ENCODE assay signal across 8 mouse cellular contexts in the genomic region with DNA sequence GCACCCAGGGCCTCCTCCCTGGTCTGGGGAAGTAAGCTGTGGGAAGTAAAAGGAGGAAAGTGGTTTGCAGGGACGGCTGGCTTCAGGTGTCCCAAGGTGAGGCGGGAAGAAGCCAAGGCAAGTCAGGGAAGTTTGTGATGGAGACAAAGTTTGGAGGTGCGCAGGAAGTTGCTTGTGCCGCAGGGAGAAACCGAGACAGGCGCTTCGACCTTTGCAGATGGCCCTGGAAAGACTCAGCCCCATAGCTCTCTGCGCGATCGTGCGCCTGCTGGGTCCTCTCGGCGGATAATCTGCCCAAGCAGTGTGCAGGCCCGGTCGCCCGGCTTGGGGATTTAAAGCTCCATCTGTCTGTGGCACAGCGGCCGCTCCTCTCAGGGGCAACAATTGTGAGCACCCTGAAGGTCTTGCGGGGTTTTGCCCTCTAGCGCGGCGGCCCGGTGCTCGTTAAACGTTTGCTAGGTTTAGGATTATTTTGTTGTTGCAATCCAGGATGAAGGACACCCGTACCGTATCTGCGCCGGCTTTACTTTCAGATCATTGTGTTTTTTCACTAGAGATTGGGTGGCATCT.
A peak's percentile ranks its signal among the peaks of the same experiment; 100 is the strongest.
DNase-seq lines count a peak whose midpoint lies in the region; ATAC-seq and TF ChIP-seq lines count a peak whose summit lies in the region.

No protein-coding gene starts in this region.

- peaks cover 7% of the 10 kb centered on the region; the same call in 1 of the 2 replicates for H3K27me3 ChIP-seq in thymus, adult 2 months (ENCODE audit: control insufficient read depth, insufficient read depth, low read length)
- H3K27me3 ChIP-seq in heart, embryonic 16.5 days (ENCODE audit: control insufficient read depth, insufficient read depth, low read length), result peaks cover 12% of the 10 kb centered on the region
- H3K27me3 ChIP-seq in stomach, postnatal 0 days (ENCODE audit: control insufficient read depth, insufficient read depth, low read length), result 0 out of 2 replicates have a peak, but pooled peaks cover 3% of the 10 kb centered on the region

- 4% methylated on average over 29 of the region's 29 CpGs for WGBS in thymus, adult 2 months
- 3% methylated on average over 29 of the region's 29 CpGs for WGBS in heart, embryonic 16.5 days
- 10% methylated on average over 29 of the region's 29 CpGs for WGBS in stomach, postnatal 0 days

- H3K27ac ChIP-seq in thymus, adult 2 months (ENCODE audit: control insufficient read depth, insufficient read depth, low read length), result no peak overlapping the region
- H3K27ac ChIP-seq in heart, embryonic 16.5 days (ENCODE audit: low read length), result no peak overlapping the region
- no peak overlapping the region for H3K27ac ChIP-seq in stomach, postnatal 0 days (replicated peaks)

- no peak for TF ChIP-seq CTCF in thymus, adult 2 months (IDR thresholded peaks at IDR 0.05; ENCODE audit: borderline replicate concordance, control insufficient read depth, extremely low read depth, insufficient read depth, low read length, poor library complexity)
- no peak for TF ChIP-seq CTCF in stomach, postnatal 0 days (IDR thresholded peaks at IDR 0.05; ENCODE audit: low read depth)

- no peak for TF ChIP-seq POLR2A in thymus, adult 2 months (IDR thresholded peaks at IDR 0.05; ENCODE audit: control insufficient read depth, extremely low read depth, insufficient read depth, low read length, poor library complexity)

- TF ChIP-seq EP300 in stomach, postnatal 0 days (optimal IDR thresholded peaks at IDR 0.05), result no peak

- no peak for ATAC-seq in heart, embryonic 16.5 days (replicated peaks; ENCODE audit: extremely low read depth, insufficient read depth, low FRiP score)
- 0 out of 2 replicates have a peak, but pooled peaks have one; percentile 12 for ATAC-seq in megakaryocyte progenitor cell, adult 5-6 weeks (replicated peaks; ENCODE audit: poor library complexity)
- no peak for ATAC-seq in stomach, postnatal 0 days (ENCODE audit: low FRiP score, low TSS enrichment)

- no peaks in the 10 kb centered on the region for H3K9me3 ChIP-seq in heart, embryonic 16.5 days (replicated peaks; ENCODE audit: control insufficient read depth, low read length)
- H3K9me3 ChIP-seq in stomach, postnatal 0 days (ENCODE audit: control insufficient read depth, low read length), result no peaks in the 10 kb centered on the region

- H3K4me2 ChIP-seq in heart, embryonic 16.5 days (ENCODE audit: low read depth, low read length), result peak overlapping the region; percentile 72
- peak overlapping the region; percentile 99 for H3K4me2 ChIP-seq in stomach, postnatal 0 days (replicated peaks; ENCODE audit: low read depth)

- no peak for DNase-seq in thymus, adult 2 months
- DNase-seq in thymus, postnatal 0 days (ENCODE audit: low spot score), result no peak
- DNase-seq in embryo, embryonic 10 days (ENCODE audit: low spot score), result peak; percentile 66
- DNase-seq in kidney, postnatal 25 days, result peak; percentile 53 to 74
- peak; percentile 25 for DNase-seq in stomach, postnatal 0 days (ENCODE audit: low spot score)
- DNase-seq in layer of hippocampus, adult 9-11 months, result no peak

- peaks cover 17% of the 10 kb centered on the region for H3K4me1 ChIP-seq in thymus, adult 2 months (replicated peaks; ENCODE audit: control insufficient read depth, insufficient read depth, low read length)
- peaks cover 15% of the 10 kb centered on the region for H3K4me1 ChIP-seq in heart, embryonic 16.5 days (ENCODE audit: control insufficient read depth, insufficient read depth, low read length)
- no peaks in the 10 kb centered on the region for H3K4me1 ChIP-seq in stomach, postnatal 0 days (replicated peaks; ENCODE audit: control insufficient read depth, insufficient read depth)

- peak overlapping the region; percentile 81 for H3K9ac ChIP-seq in heart, embryonic 16.5 days (ENCODE audit: low read length)
- H3K9ac ChIP-seq in stomach, postnatal 0 days (ENCODE audit: low read length), result peak overlapping the region; percentile 77

- peak overlapping the region; percentile 58 for H3K4me3 ChIP-seq in thymus, adult 2 months (ENCODE audit: control insufficient read depth, insufficient read depth, low read length)
- H3K4me3 ChIP-seq in heart, embryonic 16.5 days (ENCODE audit: low read length), result peak overlapping the region; percentile 73
- H3K4me3 ChIP-seq in stomach, postnatal 0 days (ENCODE audit: low read depth, low read length), result peak overlapping the region; percentile 72

- H3K36me3 ChIP-seq in thymus, adult 2 months (ENCODE audit: control insufficient read depth, insufficient read depth, low read length), result no peaks in the 10 kb centered on the region
- H3K36me3 ChIP-seq in heart, embryonic 16.5 days (ENCODE audit: control insufficient read depth, insufficient read depth), result no peaks in the 10 kb centered on the region
- H3K36me3 ChIP-seq in stomach, postnatal 0 days (ENCODE audit: control insufficient read depth, insufficient read depth, low read length), result no peaks in the 10 kb centered on the region

Comparison
In these comparisons a context has a peak if more than half of its experiments do, and no peak if none do; other contexts are left out.
1. DNase-seq: peak in embryo, embryonic 10 days (single experiment), kidney, postnatal 25 days (2 of 2) and stomach, postnatal 0 days (single experiment); none in thymus, adult 2 months (single experiment), thymus, postnatal 0 days (single experiment) and layer of hippocampus, adult 9-11 months (single experiment).
2. Peak in every context shown above with its lines, with median percentiles within 50 percentile points of each other: H3K4me3 ChIP-seq.